Mouse (Mus musculus) olfactory bulb, adult 2 months (tissue): ENCODE measurements at regions not wholly inside any gene's neighbourhood (a gene's known extent, or its start where the extent isn't known, plus 50 kb on each side); places are given as distances from the start of the nearest gene placed in this dataset.

Experiments
- CTCF ChIP-seq: fragments of 200-500 bp; IDR thresholded peaks from 2 replicates; pipeline ENCODE4 v1.5.1; 2012; ENCODE audit warnings: low read depth, mild to moderate bottlenecking, low read length, moderate library complexity; ENCODE audit not compliant: insufficient read depth
- POLR2A ChIP-seq: fragments of 200-500 bp; IDR thresholded peaks from 2 replicates; pipeline ENCODE4 v1.6.1; 2012; ENCODE audit warnings: mild to moderate bottlenecking, low read depth, low read length, moderate library complexity; ENCODE audit not compliant: insufficient read depth

- no peak for TF ChIP-seq CTCF
- no peak for TF ChIP-seq POLR2A
These were observed 66.3 kb upstream of the Plcl2 start for GRCm38 (mm10) chr17:50442905-50443304.
